Mouse (Mus musculus) heart, adult 8-10 months (tissue): Measurements from ENCODE around the gene Trpm1. TPM values are rescaled to one million over a fixed set of nuclear protein-coding genes. Genes with fewer than 3 reads are reported as not detected.
"Not testable (repeated sequence)": the region's sequence is repeated elsewhere in the genome, so short reads cannot be mapped to it uniquely, and the experiment has no call there.

Experiments
- DNase-seq: peaks from one replicate; pipeline ENCODE4 v3.0.0; 2022; ENCODE audit warnings: low spot score
- total RNA-seq, 4 experiments: library from RNA; stranded (reverse); gene quantifications; 2 replicates each; pipeline ENCODE4 v1.2.4; 2022

Gene Trpm1
- under 1 TPM in 2 of 4 experiments, not detected in 2; 0.31 to 0.66 TPM for total RNA-seq

DNA sequence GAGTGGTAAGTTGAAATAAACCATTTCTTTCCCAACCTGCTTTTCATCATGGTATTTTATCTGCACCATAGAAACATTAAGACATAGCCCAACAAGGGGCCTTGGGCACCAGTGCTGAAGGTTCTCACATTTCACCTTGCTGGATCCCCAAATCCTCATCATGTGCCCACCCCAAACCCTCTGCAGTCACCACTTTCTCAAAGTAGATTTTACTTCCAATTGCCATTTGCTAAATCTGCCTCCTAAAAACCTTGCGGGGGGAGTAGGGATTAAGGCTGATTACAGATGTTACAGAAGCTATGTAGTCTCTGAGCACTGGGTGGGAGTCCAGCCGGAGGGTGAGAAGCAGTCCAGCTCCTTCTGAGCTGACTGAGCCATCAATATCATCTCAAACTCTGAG is at the start of gene Trpm1:
Trpm1 (plus strand) TSS at position 301 of the 400 bp plus-strand sequence.
- no peak for DNase-seq

DNA sequence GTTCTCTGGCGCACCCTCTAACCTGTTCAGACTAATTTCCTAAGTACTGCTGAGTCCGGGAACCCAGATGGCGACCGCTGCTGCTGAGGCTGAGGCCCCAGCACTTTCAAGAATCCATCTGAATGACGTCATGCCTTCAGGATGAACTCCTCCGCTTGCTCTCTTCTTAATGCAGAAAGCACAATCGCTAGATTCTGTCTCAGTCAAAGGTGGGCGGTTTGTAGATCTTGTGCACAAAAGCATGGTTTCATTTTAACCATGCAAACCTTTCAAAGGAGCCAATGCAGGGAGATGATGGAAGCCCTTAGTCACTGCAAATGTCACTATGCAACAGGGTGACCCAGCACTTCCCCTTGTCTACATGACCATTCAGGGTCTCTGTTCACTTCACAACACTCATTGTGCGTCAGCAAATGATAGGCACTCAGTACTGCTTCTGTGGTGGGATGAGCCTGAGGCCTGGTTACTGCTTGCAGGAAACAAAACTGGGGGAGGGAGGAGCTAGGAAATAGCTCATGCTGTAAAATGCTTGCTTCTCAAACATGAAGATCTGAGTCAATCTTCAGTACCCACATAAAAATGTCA is 31.4 kb upstream of the Trpm1 start:
- no peak for DNase-seq

DNA sequence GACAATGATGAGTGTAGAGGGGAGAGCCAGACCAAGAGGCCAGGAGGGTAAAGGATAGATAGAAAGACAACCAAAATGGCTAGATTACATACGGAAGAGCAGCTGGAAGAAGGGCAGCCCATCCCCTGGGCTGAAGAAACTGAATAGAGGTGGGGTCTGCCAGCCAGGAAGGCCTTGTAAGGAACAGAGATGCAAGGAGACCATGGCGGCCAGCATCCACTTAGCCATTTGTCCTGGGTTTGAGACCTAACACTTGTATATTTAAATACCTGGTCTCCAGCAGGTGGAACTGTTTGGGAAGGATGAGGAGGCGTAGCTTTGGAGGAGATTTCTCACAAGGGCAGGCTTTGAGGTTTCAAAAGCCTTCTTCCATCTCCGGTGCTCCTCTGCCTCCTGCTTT is 29.9 kb upstream of the Trpm1 start:
- no peak for DNase-seq

DNA sequence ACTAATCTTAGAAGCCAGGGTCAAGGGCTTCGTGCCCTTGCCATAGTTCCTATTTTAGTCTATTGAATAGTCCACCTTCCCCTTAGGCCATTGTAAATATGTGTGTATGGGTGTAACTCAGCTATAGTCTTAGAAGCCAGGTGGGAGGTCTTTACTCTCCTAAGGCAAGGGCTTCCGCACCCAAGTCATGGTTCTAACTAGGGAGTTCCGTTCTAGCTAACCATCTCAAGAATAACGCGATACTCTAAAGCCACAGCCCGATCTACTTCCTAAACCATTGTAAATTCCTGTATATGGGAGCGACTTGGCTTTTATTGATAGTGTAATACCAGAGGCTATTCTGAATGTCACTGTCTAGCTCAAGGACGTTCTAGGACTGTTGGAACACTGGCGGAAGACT is 27.6 kb upstream of the Trpm1 start:
- not testable (repeated sequence) for DNase-seq

DNA sequence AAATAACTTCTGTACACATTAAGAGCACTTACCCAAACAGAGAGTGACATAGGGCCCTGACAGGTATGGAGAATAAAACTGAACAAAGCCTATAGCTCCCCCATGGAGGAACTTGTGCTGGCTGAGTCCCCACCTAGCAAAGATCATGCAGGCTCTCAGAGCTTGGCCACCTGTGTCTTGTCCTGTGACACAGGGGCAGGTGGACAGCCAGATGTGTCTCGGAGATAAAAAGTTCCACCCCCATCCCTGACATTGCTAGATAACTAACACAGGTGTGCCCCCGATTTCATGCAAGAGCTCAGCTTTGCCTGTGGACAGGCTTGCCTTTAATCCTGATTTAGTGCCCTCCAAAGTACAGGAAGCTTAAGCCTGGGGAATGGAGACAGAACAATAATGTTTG is 13.8 kb upstream of the Trpm1 start:
- no peak for DNase-seq

DNA sequence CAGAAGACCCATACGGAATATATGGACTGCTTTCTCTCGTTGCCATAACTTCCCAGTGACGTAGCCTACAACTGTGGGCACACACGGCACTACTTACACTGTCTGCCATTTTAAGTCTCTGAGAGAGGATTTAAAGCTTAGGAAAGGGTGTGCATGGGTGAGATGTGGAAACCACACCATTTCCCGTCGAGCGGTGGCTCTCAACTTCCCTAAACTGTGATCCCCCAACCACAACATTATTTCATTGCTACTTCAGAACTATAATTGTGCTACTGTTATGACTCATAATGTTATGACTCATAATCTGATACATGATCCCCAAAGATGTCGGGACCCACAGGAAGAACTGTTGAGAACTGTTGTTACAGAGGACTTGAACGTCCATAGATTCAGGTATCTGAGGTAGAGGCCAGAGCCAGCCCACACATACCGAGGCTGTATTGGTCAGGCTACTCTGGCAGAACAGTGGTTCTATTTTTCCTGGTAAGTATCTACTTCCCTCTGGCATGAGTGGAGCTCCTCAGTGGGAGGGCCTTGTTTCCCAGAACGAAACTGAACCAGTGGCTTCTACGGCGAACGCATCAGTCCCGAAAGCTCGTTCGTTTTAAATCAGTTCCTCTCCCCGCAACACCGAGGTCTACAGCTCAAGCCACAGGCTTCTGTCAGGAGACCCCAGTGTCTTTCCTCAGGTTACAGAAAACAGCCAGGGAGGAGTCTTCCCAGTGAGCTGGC is 12.2 kb upstream of the Trpm1 start:
- DNase-seq = no peak

DNA sequence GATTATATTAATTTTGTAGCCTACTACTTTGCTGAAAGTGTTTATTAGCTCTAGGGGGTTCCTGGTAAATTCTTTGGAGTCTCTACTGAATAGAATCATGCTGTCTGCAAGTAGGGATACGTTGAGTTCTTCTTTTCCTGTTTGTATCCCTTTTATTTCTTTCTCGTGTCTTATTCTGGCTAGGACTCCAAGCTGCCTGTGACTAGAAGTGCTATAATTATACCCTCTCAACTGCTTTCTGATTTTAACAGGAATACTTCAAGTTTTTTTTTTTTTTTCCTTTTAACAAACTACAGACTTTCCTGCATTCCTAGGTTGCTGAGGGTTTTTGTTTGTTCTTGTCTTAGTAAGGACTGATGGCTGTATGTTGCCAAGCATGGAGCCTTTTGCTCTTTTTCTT is 4.3 kb upstream of the Trpm1 start:
- no peak for DNase-seq

DNA sequence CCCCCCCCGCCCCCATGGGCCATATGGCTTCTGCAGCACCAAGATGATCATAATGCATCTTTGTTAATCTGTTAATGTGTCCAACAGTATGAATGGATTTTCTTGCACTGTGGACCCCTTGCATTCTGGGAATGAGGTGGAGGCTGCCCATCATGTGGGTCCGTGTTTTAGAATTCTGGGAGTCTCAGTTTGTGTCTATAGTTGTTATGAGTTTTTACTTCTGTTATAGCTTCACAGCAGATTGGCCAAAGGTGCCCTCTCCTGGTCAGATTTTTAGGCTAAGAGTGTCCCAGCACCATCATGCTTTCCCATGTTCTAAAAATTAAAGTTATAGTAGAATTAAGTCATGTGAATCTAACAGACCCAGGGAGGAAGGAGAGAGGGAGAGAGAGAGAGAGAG is 3.9 kb upstream of the Trpm1 start:
- DNase-seq = no peak

DNA sequence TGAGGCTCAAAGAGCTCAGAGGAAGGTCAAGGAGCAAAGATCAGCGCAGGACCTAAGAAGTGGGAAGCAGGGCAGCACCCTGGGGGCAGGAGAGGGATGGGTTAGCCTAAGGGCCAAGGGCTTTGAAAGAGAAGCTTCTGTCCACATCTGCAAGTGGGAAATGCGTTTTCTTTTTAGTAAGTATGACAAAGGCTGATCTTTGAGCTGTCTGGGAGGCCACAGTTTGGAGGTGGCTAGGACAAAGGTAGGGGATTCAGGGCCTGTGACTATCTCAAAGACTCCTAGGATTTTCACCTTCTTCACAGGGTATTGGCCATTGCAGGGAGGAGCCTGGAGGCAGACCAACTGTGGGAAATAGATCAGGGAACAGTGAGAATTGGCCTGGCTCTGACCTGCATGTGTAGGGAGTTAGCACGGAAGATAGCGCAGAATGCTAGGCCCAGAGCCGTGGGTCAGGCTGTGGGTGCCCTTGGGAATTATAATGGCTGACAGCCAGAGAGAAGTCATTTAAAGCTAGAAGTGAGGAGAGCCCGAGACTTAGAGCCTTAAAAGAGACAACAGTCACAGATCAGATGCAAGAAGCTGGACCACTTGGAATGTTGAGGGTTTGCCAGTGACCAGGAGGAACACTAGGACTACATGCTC is 3.1 kb upstream of the Trpm1 start:
- peak; percentile 32 for DNase-seq

DNA sequence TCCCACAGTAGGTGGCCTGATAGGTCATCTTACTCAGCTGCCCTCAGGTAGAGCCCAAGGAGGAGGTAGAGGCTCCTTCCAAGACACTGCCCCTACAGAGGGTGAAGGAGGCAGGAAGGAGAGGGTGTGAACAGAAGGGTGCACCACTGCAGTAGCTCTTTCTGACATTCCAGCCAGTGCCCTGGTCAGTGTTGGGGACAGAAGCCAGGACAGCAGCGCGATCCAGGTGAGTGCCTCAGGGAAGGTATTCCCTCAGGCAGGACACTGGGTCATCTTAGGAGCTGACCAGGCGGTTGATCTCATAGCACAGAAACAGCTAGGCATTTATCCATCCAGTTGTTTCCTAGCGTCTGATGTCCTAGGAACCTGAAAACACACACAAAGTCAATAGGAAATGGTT is 1.6 kb downstream of the Trpm1 start:
- DNase-seq = no peak

DNA sequence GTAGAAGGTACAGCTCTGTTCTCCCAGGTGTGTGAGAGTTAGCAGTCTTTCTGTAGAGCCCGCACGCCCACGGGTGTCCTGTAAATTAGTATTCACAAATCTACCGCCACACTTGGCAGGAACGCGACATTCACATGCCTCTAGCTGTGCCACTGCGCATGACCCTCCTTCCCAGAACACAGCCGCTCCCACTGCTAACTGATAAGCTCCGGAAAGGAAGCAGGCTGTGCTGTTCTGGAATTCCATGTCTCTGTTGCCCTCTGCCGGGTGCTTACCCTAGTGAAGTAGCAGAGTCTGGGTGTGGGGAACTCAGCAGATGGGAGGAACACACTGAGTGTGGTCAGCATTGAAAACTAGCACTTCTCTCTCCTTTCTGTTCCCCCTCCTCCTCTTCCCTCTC is 2.1 kb downstream of the Trpm1 start:
- peak; percentile 93 for DNase-seq

DNA sequence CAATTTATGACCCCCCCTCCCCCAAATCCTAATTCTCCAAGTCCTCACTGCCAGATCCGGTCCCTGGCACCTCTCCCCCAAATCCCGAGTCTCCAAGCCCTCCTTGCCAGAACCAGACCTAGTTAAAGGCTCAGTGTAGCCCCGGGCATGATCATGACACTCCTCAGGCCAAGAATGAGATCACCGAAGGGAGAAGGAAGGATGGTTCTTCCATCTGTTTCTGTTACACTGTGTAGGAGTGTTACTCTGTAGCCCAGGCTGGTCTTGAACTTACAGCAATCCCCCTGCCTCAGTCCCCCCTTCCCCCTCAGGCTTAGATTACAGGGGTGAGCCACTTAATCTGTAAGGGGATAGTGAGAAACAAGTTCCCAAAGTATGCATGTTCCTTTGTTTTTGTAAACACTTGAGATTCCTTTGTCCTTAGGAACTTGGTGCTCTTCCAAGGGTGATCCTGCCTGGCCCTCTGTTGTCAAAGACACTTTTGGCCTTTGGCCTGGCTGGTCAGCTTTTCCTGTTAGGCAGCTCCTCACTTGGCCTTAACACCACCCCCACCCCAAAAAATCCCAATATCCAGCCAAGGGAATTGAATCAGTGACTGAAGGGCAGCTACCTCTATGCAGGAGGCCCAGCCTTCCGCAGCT is 2.8 kb downstream of the Trpm1 start:
- DNase-seq = peak; percentile 83

DNA sequence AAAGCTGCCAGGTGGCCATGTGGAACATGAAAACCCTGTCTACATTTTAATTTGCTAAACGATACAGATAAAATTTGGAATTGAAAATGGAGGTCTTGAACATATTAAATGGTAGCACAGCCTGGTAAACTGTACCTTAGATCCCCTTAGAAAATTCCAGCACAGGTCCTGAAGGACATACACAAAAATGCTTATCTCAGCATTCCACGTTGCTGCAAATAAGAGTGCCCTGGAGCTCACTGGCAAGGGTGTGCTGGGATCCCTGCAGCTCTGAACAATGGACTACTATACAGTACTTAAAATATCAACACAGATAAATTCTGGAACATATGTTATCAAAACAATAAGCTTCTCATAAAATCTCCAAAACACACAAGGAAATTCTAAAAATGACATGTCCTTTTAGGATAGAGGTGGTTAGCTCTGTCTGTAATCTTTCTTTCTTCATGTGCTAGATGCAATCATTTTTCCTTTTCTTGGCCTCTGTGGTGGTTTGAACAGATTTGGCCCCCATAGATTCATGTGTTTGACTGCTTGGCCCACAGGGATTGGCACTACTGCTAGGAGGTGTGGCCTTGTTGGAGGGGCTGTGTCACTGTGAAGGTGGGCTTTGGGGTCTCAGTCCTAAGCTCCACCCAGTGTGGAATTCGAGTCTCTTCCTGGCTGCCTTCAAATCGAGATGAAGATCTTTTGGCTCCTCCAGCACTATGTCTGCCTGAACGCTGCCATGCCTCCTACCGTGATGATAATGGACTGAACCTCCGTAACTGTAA is 3.5 kb downstream of the Trpm1 start:
- no peak for DNase-seq

DNA sequence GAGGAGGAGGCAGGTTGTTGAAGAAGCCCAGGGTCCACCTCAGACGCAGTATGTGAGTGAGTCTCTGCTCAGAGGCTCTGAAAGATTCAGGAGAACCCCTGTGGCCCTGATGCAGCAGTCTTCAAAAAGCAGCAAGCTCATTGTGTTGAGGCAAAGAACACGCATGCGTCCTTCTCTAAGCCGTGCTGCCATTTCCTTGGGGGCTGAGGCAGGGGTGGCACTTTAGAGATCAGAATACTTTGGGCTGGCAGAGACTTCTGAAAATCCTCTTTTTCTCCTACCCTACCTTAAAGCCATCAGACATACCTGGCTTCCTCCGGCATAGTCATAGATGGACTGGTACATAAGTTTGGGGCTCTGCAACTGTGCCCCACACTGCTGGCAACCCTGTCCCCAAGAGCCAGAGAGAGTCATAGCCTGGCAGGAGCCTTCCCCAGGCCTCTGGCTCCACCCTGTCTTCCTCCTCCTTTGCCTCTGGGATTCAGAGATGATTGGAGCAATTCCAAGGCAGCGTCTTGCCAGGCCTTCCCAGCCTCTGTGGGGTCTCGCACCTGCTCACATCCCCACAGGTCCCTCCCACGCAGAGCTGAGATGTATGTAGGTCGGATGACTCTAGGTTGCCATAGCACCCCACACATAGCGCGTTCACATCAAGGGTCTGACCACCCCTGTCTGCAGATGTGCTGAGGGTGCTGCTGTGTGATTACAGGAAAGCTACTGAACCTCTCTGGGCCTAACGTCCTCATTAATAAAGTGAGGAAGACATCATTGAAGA is 4.8 kb downstream of the Trpm1 start:
- DNase-seq = no peak

DNA sequence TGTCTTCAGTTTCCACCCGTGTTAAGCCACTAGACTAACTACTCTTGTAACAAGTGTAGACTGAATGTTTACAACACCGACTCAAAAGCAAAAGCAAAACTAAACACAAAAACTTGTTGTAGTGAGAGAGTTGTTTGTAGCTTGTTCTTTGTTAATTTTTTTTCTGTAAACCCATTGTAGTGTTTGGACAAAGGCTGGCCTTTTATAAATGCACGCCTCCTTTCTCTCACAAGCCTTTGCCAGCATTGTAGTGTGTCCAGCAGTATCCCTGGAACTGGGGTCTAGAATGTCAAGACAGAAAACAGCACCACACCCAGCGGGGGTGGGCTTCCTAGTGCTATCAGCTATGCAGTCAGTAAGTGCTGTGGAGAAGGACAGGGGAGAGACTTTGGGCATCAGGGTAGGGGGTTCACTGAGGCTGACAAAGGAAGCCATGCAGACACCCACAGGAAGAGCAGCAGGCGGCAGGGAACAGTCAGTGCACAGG is 5.5 kb downstream of the Trpm1 start:
- peak; percentile 40 for DNase-seq

DNA sequence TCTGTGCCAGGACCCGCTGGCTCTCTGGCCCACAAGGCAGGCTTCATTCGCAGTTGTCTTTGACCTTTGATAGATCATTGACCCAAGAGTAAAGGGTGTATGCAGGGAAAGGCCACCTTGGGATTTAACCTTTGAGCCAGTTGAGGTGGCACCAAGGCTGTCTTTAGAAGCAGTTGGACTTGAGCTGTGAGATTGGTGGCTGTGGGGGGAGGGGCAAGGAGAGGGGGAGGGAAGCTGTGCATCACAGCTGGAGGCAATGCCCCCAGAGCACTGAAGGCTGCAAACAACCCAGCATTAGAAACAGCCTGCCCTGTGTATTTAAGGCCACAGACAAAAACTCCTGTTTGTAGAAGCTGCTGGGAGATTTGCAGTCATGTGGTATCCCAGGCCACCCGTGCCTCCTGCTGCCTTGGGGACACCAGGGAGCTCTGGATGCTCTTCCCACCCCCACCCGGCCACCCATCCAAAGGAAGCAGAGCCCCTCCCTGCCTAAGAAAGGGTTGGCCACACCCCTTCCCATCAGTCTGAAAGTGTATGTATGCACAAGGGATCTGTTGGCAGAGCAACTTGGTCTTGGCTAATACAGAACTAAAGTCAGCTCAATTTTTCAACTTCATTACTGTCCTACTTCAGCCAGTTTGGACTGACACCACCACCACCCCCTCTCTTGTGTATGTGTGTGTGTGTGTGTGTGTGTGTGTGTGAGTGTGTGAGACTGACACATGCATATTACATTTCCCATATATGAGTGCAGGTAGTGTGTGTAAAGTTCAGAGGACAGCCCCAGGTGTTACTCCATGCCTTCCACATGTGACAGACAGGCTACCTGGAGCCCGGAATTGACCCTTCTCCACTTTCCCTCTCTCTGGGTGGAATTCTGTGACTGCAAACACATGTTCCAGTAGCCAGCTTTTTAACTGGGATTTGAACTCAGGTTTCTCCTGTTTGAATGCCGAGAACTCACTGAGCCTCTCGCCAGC is 6.3 kb downstream of the Trpm1 start:
- DNase-seq = no peak

DNA sequence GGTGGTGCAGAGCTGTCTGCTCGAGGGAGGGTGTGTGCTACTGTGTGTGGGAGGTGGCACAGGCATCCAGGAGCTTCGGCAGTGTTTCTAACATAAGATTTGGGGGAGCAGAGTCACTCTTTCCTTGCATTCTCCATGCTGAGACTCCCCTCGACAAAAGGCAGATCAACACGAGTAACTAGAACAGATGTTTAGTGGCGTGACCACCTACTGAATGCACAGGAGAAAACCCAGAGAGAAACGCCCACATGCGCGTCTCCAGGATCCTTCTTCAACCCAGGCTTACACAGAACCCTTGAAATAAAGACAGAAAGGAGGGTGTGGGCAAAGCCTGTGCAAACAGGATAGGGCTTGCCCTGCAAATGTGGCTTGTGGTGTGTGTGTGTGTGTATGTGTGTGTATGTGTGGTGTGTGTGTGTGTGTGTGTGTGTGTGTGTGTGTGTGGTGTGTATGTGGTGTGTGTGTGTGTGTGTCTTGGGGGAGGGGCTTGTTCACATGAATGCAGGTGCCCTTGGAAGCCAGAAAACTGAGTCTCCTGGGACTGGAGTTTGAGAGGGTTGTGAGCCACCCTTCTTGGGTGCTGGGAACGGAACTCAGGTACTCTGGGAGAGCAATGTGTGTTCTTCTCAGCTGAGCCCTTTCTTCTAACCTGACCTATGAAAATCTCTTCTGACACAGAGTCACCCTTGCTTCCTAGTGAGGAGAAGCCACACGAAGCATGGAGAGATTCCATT is 7.3 kb downstream of the Trpm1 start:
- no peak for DNase-seq

DNA sequence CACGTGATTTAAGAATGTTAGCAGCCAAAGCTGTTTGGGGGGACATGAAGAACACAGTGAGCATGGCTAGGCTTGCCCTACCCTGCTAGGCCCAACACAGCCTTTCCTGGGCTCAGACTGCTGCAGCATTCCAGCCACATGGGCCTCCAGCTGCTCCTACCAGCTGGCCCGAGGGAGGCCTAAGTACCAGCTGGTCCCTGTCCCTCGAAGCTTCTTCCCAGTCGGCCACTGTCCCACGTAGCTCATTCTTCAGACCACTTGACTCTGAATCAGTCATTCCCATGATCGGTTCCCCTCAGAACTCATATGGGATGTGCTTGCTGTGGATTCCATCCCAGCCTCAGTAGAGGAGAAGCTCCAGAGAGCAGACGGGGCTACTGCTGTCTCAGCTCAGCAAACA is 8.4 kb downstream of the Trpm1 start:
- DNase-seq = no peak

DNA sequence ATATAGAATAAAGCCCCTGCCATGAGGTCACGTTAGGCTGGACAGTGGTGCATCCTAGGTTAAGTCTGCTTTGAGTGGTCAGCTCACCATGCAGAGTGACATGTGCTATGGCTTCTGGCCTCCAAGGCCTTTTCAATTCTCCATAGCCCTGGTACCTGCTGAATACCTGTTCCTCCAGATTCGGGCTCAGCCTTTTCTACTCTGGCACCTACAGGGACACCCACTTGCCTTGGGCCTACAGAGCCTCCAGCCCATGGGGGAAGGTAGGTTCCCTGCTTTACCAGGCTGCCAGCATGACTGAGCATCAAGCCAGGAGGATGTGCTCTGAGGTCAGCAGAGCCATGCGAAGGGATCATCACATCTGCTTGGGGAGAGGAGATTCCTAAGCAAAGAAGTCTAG is 9.5 kb downstream of the Trpm1 start:
- no peak for DNase-seq
